25 mouse cellular contexts compared by ENCODE assay signal in genomic region chr17:83379366-83379765, GRCm38 (mm10).
"Had no signal": no experiment of that assay in that cellular context is flagged by ENCODE, and none has a peak within 500 bp of the region (broad histone marks: within the 10 kb centered on the region; RNA-seq: fewer than 3 reads in every experiment).

No protein-coding gene starts in this region.

- H3K4me2 ChIP-seq: heart, embryonic 11.5 days; heart, embryonic 13.5 days; heart, embryonic 15.5 days; hindbrain, embryonic 13.5 days; kidney, embryonic 15.5 days; limb, embryonic 13.5 days; limb, embryonic 15.5 days had no signal

- H3K9ac ChIP-seq: heart, embryonic 13.5 days; heart, embryonic 15.5 days; hindbrain, embryonic 13.5 days; hindbrain, embryonic 15.5 days; kidney, embryonic 15.5 days; limb, embryonic 13.5 days; limb, embryonic 15.5 days had no signal

- H3K4me3 ChIP-seq: heart, adult 2 months; heart, embryonic 13.5 days; heart, embryonic 15.5 days; hindbrain, embryonic 13.5 days; hindbrain, embryonic 15.5 days; kidney, embryonic 15.5 days; limb, embryonic 13.5 days; limb, embryonic 15.5 days had no signal

- ATAC-seq: hindbrain, postnatal 0 days; intestine, embryonic 16.5 days had no signal

- H3K27ac ChIP-seq: heart, adult 2 months; heart, embryonic 13.5 days; heart, embryonic 15.5 days; hindbrain, embryonic 13.5 days; hindbrain, embryonic 15.5 days; hindbrain, postnatal 0 days; kidney, embryonic 15.5 days; kidney, postnatal 0 days; limb, embryonic 13.5 days; limb, embryonic 15.5 days had no signal

- DNase-seq: gastrocnemius, postnatal 14 days; gastrocnemius, postnatal 36 days; heart, adult 11 months; heart, adult 2 months; heart, postnatal 14 days; heart, postnatal 36 days; kidney, adult 11 months; kidney, adult 2 months; kidney, adult 9 months; kidney, postnatal 14 days; kidney, postnatal 36 days; layer of hippocampus, adult 9-11 months; layer of hippocampus, postnatal 36 days; left cerebral cortex, postnatal 4 days had no signal

- H3K27me3 ChIP-seq: heart, embryonic 13.5 days; heart, embryonic 15.5 days; hindbrain, embryonic 13.5 days; hindbrain, embryonic 15.5 days; kidney, embryonic 15.5 days; limb, embryonic 13.5 days; limb, embryonic 15.5 days had no signal

- H3K36me3 ChIP-seq: heart, embryonic 13.5 days; heart, embryonic 15.5 days; hindbrain, embryonic 13.5 days; hindbrain, embryonic 15.5 days; kidney, embryonic 15.5 days; limb, embryonic 13.5 days; limb, embryonic 15.5 days had no signal

- H3K9me3 ChIP-seq: heart, embryonic 13.5 days; heart, embryonic 15.5 days; hindbrain, embryonic 13.5 days; hindbrain, embryonic 15.5 days; kidney, embryonic 15.5 days; limb, embryonic 13.5 days; limb, embryonic 15.5 days had no signal
